Mouse (Mus musculus) kidney, adult 8-10 months (tissue): ENCODE measurements around the gene Phkg2.

Experiments used
- DNase-seq, 2 experiments: peaks; one replicate each; pipeline ENCODE4 v3.0.0; 2022

Phkg2 gene

DNA sequence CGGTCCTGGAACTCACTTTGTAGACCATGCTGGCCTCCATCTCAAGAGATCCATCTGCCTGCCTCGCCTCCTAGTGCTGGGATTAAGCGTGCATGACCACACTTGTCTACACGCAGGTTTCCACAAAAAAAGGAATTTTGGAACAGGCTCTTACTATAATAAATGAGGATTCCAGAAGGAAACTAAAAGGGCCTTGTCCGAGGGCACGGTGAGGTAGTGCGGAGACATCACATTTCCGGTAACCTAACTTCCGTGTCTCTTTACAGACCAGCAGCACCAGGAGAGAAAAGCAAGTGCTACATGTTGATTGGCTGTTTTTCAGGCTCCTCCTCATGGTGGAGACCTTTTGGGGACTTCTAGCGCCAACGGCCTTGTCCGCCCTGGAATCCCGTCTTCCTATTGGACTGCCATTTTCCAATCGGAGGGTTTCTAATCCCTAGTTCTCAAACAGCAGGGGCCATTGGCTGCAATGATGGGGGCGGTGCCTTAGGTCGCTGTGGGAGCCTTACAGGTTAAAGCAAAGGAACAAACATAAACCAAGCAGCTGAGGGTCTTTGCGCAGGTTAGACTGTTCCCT lies at the start of gene Phkg2:
TSS of gene Phkg2 (plus strand) at position 446 of the 577 bp plus-strand sequence.
- peak; percentile 95 to 98 for DNase-seq

- DNase-seq: no peak
Observed at GRCm38 (mm10) chr7:127541671-127542070, 31.5 kb upstream of the Phkg2 start.

GRCm38 (mm10) chr7:127549116-127549835 lies 23.9 kb upstream of the Phkg2 start:
- DNase-seq: peak in 1 of 2 experiments; percentile 41

DNA sequence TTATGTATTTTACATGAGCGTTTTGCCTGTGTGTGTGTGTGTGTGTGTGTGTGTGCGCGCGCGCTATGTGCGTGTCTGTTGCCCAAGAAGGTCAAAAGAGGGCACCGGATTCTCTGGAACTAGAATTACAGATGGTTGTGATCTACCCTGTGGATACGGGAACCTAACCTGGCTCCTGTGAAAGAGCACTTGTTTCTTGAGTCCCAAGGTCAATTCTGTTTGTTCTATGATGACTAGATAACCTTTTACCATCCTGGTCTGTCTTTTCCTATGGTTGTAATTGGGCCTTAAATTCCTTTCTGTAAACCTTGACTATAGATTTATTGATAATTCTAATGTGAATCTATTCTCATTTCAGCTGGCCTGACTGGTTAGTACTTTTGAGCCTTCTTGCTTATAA lies 21.6 kb upstream of the Phkg2 start:
- DNase-seq: no peak

GRCm38 (mm10) chr7:127560580-127560979 lies 12.6 kb upstream of the Phkg2 start:
- DNase-seq: no peak

DNA sequence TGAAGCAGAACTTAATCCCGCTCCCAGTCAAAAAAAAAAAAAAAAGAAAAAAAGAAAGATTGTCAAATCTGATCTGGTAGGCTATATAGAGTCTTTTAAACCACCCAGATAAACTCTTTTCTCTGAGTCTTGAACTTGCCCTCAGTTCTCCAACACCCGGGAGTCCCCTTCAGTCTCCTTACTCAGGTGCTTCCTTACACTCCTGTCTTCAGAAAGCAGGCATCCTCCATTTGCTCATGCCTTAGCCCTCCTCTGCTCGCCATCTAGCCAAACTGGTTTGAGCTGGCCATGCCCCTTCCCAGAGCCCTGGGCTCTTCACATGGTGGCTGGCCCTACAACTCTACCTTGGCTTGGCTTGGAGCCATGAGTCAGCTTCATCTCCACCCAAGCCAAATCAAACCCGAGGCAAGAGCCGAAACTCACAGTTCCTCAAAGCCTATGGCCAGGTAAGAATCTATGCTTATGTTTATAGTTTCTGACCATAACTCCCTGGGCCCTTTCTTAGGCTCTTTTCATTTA lies 11.7 kb upstream of the Phkg2 start, which contains the start of gene Tmem265:
TSS of gene Tmem265 (plus strand) at position 51 of the 519 bp plus-strand sequence.
- peak in 1 of 2 experiments; percentile 24 for DNase-seq

GRCm38 (mm10) chr7:127564381-127565150 lies 8.6 kb upstream of the Phkg2 start:
- peak in 1 of 2 experiments; percentile 59 for DNase-seq

GRCm38 (mm10) chr7:127573503-127574008 lies 416 bp downstream of the Phkg2 start:
- DNase-seq: no peak

DNA sequence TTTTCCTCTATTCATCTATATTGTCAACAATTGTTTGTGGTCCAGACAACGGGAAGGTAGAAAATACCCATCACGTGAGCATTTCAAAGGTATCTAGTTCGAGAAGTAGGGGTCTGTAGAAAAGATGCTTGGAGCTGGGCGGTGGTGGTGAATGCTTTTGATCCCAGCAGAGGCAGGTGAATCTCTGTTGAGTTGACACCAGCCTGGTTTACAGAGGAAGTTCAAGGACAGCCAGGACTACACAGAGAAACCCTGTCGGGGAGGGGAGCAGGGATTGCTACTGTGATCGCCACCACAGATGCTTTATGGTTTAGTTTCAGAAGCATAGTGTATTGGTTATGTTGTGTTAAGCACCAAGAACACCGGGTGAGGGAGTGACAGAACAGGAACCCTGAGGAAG lies 975 bp downstream of the Phkg2 start:
- no peak for DNase-seq

DNA sequence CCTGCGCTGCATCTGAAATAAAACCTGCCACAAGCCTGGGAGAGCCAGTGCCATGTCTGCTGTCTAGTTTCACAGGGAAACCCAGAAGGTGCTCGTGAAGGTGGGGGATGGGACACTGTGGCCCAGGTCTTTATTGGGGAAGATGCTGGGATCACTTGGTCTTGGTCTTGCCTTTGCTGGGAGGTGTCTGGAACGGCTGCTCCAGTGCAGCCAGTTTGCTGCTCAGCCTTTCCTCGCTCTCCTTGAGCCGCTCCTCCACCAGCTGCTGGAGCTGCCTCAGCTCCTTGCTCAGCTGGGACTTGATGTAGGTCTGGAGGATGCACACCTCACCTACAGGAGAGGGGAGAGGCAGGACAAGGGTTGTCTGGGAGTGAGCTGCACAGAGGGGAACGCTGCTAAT lies 10.1 kb downstream of the Phkg2 start:
- DNase-seq: no peak

- no peak for DNase-seq
Observed at GRCm38 (mm10) chr7:127585031-127585430, 11.9 kb downstream of the Phkg2 start.

GRCm38 (mm10) chr7:127586149-127586548 lies 13.0 kb downstream of the Phkg2 start:
- DNase-seq: no peak

GRCm38 (mm10) chr7:127587196-127587595 lies 14.1 kb downstream of the Phkg2 start:
- no peak for DNase-seq

- DNase-seq: peak; percentile 97 to 99
Observed at GRCm38 (mm10) chr7:127588011-127588871, 15.1 kb downstream of the Phkg2 start, which contains the start of the genes Ccdc189 and Rnf40. Gene Ccdc189, minus strand, starts transcription at chr7:127588595. Gene Rnf40, plus strand, starts transcription at chr7:127588767.

GRCm38 (mm10) chr7:127588901-127589300 lies 15.8 kb downstream of the Phkg2 start:
- DNase-seq: no peak

DNA sequence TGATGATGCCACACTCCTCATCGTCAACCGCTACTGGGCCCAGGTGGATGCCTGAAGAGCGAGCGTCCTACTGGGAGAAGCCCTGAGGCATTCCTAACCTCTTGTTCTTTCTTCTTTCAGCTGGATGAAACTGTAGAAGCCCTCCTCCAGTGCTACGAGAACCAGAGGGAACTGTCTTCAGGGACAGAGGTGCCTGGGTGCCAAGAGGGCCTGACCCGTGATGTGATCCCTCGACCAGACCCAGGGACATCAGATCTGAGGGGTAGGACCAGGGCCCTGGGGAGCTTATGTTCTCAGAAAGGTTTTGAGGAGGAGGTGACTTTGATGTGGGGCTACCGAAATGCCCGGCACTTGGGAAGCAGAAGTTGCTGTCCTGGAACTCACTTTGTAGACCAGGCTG lies 16.5 kb downstream of the Phkg2 start:
- DNase-seq: no peak

DNA sequence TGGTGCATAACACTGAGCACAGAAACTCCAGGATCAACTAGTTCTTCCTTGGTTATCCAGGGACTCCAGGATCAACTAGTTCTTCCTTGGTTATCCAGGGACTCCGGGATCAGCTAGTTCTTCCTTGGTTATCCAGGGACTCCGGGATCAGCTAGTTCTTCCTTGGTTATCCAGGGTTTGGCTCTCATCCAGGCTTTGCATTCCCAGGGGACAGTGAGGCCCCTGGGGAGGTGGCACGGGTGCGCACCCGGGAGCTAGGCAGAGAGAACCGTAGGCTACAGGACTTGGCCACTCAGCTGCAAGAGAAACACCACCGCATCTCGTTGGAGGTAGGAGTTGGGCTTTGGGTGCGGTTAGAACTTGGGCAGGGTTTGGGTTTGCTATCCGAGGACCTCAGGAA lies 18.0 kb downstream of the Phkg2 start:
- DNase-seq: no peak

DNA sequence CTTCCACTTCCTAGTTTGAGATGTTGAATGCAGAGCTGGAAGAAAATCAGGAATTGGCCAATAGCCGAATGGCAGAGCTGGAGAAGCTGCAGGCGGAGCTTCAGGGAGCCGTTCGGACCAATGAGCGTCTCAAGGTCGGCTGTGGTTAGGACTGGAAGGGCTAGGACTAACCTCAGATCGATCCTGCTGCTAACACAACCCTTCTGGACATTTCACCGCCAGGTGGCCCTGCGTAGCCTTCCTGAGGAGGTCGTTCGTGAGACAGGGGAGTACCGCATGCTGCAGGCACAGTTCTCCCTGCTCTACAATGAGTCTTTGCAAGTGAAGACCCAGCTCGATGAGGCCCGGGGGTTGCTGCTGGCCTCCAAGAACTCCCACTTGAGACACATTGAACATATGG lies 19.4 kb downstream of the Phkg2 start:
- no peak for DNase-seq

DNA sequence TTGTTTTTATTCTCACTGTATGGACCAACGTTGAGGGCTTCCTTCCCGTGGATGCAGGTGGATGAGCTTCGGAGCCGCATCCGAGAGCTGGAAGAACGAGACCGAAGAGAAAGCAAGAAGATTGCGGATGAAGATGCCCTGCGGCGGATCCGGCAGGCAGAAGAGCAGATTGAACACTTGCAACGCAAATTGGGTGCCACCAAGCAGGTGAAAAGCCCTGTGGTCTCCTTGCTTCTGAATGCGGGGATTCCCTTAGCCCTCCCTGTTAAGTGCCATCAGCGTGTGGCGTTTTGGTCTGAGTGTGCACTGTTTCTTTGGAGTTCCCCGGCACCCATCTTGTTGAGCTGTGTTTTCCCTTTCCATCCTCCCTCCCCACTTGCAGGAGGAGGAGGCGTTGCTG lies 23.6 kb downstream of the Phkg2 start:
- no peak for DNase-seq

DNA sequence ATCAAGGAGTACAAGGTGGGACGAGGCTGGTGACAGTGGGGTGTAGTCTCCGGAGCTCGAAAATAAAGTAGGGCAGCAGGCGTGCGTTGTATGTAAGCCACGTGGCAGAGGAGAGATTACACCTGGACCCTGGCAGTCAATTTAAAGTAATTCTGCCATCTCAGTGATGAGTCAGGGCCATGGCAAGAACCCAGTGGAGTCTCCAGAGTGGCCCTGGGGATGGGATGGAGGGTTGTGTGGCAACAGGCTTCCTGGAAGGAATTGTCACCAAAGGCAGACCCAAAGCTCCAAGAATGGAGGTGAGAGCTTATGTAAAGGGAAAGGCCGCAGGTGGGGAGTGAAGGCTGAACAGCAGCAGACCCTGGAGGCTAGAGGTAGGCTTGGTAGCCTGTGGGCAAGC lies 27.5 kb downstream of the Phkg2 start:
- DNase-seq: no peak

DNA sequence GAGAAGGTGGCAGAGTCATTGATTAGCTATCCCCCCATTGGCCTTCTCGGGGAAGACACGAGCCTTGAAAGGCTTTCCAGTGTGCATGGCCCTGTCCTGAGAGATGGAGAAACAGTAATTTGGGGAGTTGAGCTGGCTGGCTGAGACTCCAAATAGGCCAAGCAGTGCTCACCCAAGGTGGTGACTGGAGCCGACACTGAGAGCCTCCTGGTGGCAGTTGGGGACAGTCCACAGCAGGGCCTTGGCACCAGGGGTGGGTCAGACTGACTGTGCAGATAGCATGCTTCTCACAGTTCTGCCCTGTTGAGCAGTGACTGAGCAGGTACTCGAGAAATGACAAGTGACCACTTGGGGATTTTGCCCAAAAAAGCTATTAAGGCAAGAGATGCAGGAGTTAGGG lies 28.6 kb downstream of the Phkg2 start:
- DNase-seq: no peak

GRCm38 (mm10) chr7:127602903-127603302 lies 29.8 kb downstream of the Phkg2 start:
- no peak for DNase-seq
